Mouse (Mus musculus) thymus, postnatal 0 days (tissue): ENCODE results near the gene Nvl. TPM values are rescaled to one million over a fixed set of nuclear protein-coding genes. Genes with fewer than 3 reads are reported as not detected.

Experiments used
- DNase-seq: peaks from one replicate; pipeline ENCODE4 v3.0.0-alpha.2; 2015; ENCODE audit warnings: low spot score
- polyA plus RNA-seq: library from polyadenylated mRNA; unstranded; fragments of >200 nt; fragmentation: Nextera tagmentation; extraction: Ambion mirVana; gene quantifications from 2 replicates; pipeline ENCODE4 v1.2.1, GENCODE M21; 2015

Nvl gene
- 23.4 and 25.0 TPM in 2 replicates for polyA plus RNA-seq

DNA sequence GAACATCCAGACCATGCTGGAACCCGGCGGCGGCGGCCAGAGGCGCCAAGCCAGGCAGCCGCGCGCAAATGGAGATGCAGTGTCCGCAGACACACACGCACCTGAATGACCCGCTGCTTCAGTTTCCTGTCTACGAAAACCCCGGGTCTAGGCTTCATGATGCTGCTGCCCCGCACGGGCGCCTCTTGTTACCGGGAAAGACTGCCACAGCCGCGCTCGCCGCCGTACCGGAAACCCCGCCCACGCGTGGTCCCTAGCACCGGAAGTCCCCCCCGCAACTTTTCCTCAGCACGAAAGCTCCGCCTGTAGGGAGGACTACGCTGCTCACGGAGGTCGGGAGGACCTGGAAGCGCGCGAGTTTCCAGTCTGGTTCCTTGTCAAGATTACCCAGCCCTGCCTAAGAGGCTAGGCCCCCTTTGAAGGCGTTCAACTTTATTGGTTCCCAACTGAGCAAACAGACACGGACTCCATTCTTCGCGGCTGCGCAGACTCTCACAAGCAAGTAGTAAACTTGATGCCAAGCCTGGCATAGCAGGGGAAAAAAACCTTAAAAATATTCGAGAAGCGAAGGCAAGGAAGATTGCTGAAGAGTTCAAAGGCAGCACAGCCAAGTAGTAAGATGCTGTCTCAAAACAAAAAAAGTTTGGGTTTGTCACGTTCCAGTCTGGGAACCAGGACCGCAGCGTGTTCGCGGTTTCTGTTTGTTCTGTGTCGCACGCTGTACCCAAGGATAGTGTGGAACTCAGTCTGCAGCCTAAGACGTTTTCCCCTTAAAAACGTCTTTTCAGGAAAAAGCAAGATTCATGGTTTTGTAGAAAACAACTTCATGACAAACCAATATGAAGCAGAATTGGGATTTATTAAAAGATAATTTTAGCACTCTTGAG, at the start of gene Nvl, which contains the start of gene Cnih4:
Nvl (minus strand) TSS at position 255 of the 887 bp plus-strand sequence.
Cnih4 (plus strand) TSS at position 744 of the 887 bp plus-strand sequence.
- peak; percentile 91 for DNase-seq

DNA sequence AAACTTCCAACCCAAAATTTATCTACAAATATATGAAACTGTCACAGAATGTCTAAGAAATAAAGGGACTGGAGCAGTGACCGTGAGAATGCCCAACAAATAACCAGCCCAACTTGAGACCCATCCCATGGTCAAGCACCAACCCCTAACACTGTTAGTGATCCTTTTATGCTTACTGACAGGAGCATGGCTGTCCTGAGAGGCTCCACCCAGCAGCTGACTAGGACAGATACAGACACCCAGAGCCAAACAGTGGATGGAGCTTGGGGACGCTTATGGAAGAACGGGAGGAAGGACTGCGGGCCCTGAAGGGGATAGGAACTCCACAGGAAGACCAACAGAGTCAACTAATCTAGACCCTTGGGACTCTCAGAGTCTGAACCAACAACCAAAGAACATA, 44.9 kb upstream of the Nvl start:
- DNase-seq = no peak

GRCm38 (mm10) chr1:181170210-181170609, 26.2 kb upstream of the Nvl start:
- DNase-seq = no peak

- DNase-seq = no peak
These were observed 24.4 kb upstream of the Nvl start for GRCm38 (mm10) chr1:181168377-181168776.

DNA sequence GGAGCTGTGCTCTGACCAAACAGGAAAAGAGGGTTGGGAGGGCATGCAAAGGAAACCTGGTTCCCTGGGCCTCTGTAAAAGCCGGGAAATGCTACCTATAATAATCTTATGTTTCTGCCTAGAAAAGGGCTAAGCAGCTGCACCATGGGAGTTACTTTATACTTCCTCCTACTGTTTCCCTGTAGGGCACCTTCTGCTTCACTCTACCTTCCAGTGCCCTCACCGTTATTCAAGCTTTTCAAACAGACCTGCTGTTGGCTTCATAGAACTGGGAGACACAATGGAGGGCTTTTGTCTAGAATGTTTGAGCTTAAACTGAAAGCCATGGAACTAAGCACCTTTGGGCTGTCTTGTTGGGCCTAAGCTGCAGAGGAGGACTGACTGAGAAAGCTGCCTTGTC, 23.8 kb upstream of the Nvl start:
- DNase-seq = no peak

DNA sequence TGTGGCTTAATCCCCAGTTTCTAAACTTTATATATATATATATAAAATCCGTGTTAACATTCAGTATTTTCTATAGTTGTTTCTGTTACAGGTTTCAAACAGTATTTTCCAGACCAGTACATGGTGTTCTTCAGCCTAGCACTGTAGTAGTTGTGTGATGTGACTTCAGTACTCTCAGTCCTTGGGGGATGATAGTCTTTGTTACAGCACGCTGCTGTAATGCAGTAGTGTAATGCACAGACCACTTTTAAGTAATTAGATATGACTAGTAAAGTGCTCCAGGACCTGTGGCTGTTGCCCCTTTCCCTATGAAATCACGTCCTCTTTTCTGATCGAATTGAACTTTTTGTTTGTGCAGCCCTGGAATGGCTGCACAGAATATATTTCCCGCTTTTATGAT, 7.5 kb upstream of the Nvl start:
- no peak for DNase-seq

- peak; percentile 92 for DNase-seq
These were observed 7.0 kb upstream of the Nvl start for GRCm38 (mm10) chr1:181150827-181151534.

DNA sequence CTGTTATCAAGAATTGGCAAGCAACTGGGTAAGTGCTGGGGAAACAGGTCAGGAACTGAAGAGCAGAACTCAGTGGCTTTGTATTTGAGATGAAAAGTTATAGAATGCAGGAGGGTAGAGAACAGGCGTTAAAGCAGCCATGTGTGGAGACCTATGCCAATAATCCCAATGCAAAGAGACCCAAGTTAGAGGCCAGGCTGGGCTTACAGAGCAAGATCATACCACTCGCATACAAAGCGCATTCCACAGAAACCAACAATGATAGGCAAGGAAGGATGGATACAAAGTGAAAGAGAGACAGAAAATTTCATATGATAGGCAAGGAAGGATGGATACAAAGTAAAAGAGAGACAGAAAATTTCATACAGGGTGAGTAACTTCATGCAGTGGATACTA, 6.4 kb upstream of the Nvl start:
- DNase-seq = no peak

DNA sequence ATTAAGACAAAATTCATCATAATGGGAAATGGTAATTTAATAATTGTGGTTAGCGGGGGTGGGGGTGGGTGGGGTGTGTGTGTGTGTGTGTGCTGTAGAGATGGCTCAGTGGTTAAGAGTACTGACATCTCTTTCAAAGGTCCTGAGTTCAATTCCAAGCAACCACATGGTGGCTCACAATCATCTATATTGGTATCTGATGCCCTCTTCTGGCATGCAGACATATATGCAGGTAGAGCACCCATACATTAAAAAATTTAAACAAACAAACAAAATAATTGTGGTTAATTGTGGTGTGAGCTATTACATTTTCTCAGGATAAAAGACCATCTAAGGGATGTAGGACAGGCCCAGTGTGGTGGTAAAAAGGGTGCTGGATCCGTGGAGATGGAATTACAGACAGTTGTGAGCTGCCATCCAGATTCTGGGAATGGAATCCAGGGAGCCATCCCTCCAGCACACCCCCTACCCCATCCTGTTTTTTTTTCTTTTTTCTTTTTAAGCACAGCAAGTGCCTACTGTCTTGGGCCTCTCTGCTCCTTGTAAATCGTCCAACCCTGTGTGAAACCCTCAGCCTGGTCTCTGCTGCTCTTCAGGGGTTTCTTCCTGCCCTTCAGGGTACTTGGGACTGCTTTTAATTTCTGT, 5.5 kb upstream of the Nvl start:
- peak; percentile 12 for DNase-seq

DNA sequence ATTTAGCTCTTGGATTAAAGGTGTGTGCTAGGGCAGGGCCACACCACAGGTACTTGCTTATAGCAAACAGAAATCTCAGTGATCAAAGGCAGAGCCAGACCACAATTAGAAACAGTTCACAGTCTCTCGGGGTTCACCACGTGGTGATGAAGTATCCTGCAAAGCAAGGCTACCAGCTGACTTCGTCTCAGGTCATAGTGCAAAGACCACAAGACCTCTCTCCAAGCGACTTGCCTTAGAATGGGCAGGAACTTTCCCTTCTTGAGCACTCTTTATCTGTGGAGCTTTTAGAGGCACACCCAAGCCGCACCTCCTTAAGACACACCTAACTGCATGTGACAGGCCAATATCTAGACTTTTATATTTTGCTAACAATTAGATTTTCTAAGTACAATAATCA, 4.5 kb upstream of the Nvl start:
- no peak for DNase-seq

- DNase-seq = no peak
These were observed 2.2 kb upstream of the Nvl start for GRCm38 (mm10) chr1:181146187-181146586.

DNA sequence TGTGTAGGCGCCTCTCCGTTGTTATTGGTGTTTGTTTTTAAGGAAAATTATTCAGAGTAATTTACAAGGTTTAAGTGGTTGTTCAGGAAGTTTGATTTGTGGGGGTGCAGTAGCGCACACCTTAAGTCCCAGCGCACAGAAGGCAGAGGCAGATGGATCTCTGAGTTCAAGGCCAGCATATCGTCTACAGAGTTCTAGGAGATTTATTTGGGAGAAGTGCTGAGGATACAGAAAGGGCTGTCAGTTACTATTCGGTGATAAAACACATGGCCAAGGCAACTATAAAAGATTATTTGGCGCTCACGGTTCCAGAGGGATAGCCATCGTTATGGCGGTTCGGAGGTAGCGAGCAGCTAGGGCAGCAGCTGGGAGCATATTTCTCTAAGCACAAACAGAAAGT, 962 bp upstream of the Nvl start:
- DNase-seq = peak; percentile 12

DNA sequence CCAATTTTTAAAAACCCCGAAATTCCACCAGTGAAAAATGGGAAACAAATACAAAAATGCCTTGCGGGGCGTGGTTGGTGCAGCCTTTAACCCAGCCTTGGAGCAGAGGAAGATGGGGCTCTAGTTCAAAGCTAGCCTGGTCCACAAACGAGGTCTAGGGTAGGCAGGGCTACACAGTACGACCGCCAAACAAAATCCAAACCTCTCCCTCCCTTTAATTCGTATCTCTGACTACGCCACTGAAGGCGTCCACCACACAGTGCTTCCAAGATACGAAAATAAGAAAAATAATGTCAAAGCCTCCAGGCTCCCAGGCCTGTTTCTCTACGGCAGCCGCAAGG, 425 bp downstream of the Nvl start:
- DNase-seq = no peak

DNA sequence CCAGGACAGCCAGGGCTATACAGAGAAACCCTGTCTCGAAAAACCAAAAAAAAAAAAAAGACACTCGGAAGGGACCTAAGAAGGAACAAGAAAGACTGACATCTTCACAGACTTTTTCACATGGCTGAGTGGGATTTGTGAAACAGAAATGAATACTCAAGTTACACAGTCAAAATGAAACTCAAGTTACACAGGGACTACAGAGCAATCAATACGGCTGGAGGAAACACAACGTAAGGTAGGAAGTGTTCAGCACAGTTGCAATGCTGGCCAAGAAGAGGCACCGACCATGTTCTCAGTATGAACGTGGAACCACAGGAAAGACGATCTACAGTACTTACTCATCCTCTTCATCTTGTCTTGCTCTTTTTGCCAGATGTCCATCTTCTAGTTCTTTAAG, 5.3 kb downstream of the Nvl start:
- DNase-seq = no peak

DNA sequence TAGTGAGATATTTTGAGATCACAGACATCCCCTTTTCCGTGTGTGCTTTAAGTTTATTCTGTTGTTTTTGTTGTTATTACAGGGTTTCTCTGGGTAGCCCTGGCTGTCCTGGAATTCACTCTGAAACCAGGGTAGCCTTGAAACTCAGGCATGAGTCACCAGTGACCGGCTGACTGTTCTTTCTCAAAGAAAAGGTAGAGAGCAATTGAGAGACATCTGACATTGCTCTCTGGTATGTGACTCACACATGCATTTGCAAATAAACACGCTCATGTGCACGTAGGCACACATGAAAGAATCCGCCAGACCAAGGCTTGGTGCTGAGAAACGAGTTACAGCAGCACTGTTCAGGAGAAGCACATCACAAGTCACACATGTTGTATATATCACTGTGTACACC, 12.1 kb downstream of the Nvl start:
- no peak for DNase-seq

- no peak for DNase-seq
These were observed 17.2 kb downstream of the Nvl start for GRCm38 (mm10) chr1:181126766-181127165.

DNA sequence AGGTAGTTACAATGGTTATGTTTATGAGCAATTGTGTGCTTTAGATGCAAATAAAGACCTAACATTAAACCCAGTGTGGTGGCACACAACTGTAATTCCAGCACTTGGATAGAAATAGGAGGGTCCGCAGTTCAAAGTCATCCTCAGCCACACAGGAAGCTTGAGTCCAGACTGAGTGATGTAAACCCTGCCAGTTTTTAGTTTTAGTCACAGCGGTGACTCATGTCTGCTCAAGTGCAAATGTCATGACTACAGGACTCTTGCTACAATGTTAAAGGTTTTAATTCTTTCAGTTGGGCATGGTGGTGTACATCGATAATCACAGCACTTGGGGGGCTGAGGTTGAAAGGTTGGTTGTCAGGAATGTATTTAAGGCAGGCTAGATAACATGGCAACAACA, 18.1 kb downstream of the Nvl start:
- DNase-seq = no peak

GRCm38 (mm10) chr1:181124145-181124544, 19.9 kb downstream of the Nvl start:
- DNase-seq = no peak

GRCm38 (mm10) chr1:181117112-181117511, 26.9 kb downstream of the Nvl start:
- DNase-seq = peak; percentile 8

DNA sequence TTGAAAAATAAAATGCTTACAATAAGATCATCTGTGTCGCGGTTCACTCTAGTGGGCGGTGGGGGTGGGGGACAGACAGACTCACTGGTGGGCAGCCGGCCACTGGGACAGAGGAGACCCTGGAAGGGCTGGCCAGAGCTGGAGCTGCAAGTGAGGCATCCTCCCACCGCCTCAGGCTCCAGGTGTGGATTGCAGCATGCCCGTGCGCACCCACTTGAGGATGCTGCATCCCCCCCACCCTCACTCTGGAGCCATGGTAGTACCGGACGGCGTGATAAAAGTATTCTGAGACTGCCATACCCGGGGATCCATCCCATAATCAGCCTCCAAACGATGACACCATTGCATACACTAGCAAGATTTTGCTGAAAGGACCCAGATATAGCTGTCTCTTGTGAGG, 54.0 kb downstream of the Nvl start:
- DNase-seq = no peak

- DNase-seq = peak; percentile 19
These were observed 60.0 kb downstream of the Nvl start for GRCm38 (mm10) chr1:181084021-181084420.

- DNase-seq = no peak
These were observed 70.9 kb downstream of the Nvl start for GRCm38 (mm10) chr1:181073075-181073474.
